Mouse (Mus musculus): ENCODE measurements at regions not wholly inside any gene's neighbourhood (a gene's known extent, or its start where the extent isn't known, plus 50 kb on each side); places are given as distances from the start of the nearest gene placed in this dataset.

DNA sequence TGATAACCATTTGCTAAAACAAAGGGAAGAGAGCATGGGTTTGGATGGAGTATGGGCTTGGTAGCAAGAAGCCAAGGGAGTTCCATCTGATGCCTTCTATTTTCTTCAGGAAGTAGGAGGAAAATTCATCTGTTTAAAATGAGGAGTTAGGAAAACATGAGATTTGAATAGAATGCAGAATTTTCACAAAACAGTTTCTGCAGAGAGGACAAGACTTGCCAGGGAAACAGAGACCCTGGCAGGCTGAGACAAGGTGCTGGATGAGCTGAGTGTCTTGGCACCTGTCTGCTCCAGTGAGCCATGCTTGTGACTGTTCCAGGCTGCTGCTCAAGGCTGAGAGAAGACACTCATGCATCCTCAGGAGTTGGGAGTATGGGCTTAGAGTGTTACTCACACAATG, 122.0 kb upstream of the Ppp1r12a start:
- TF ChIP-seq CTCF (IDR thresholded peaks at IDR 0.05; ENCODE audit: low read depth) (no peak), EP300 (IDR thresholded peaks at IDR 0.05; ENCODE audit: low read depth) (no peak)
